34 mouse cellular contexts compared by ENCODE assay signal in genomic region chr19:20860270-20860669, GRCm38 (mm10).
"Had no signal": no experiment of that assay in that cellular context is flagged by ENCODE, and none has a peak within 500 bp of the region (broad histone marks: within the 10 kb centered on the region; RNA-seq: fewer than 3 reads in every experiment).

No protein-coding gene starts in this region.

- DNase-seq: heart, postnatal 10 days; heart, postnatal 14 days; heart, postnatal 36 days; heart, postnatal 4 days; kidney, adult 11 months; kidney, adult 18-20 months; kidney, adult 2 months; kidney, adult 8-10 months; kidney, adult 9 months; kidney, postnatal 10 days; kidney, postnatal 14 days; kidney, postnatal 25 days; kidney, postnatal 36 days; layer of hippocampus, adult 9-11 months; layer of hippocampus, postnatal 36 days had no signal

- H3K27ac ChIP-seq: heart, embryonic 10.5 days; heart, embryonic 13.5 days; heart, embryonic 15.5 days; hindbrain, embryonic 10.5 days; hindbrain, embryonic 12.5 days; hindbrain, embryonic 13.5 days; hindbrain, embryonic 14.5 days; hindbrain, embryonic 15.5 days; hindbrain, postnatal 0 days; intestine, embryonic 15.5 days; kidney, postnatal 0 days; layer of hippocampus, adult 2 months; left cerebral cortex, adult 2 months had no signal

- H3K36me3 ChIP-seq: heart, embryonic 10.5 days; heart, embryonic 12.5 days; heart, embryonic 13.5 days; heart, embryonic 15.5 days; hindbrain, embryonic 10.5 days; hindbrain, embryonic 12.5 days; hindbrain, embryonic 13.5 days; hindbrain, embryonic 15.5 days; intestine, embryonic 15.5 days had no signal

- ATAC-seq: hindbrain, embryonic 16.5 days; hindbrain, postnatal 0 days; inflammation-experienced regulatory T-cells, adult 6 months; intestine, embryonic 15.5 days; intestine, embryonic 16.5 days; intestine, postnatal 0 days had no signal

- H3K4me3 ChIP-seq: heart, embryonic 10.5 days; heart, embryonic 12.5 days; heart, embryonic 13.5 days; heart, embryonic 15.5 days; hindbrain, embryonic 10.5 days; hindbrain, embryonic 12.5 days; hindbrain, embryonic 13.5 days; hindbrain, embryonic 15.5 days; intestine, embryonic 15.5 days; layer of hippocampus, adult 2 months; left cerebral cortex, adult 2 months had no signal

- H3K4me2 ChIP-seq: heart, embryonic 11.5 days; heart, embryonic 12.5 days; heart, embryonic 13.5 days; heart, embryonic 15.5 days; hindbrain, embryonic 12.5 days; hindbrain, embryonic 13.5 days; hindbrain, embryonic 14.5 days; hindbrain, embryonic 15.5 days; intestine, embryonic 15.5 days had no signal

- H3K27me3 ChIP-seq: heart, embryonic 12.5 days; heart, embryonic 13.5 days; heart, embryonic 15.5 days; hindbrain, embryonic 12.5 days; hindbrain, embryonic 13.5 days; hindbrain, embryonic 15.5 days; intestine, embryonic 15.5 days had no signal

- H3K4me1 ChIP-seq: heart, embryonic 10.5 days; heart, embryonic 12.5 days; heart, embryonic 13.5 days; heart, embryonic 15.5 days; hindbrain, embryonic 10.5 days; hindbrain, embryonic 12.5 days; hindbrain, embryonic 13.5 days; hindbrain, embryonic 15.5 days; intestine, embryonic 15.5 days had no signal

- H3K9ac ChIP-seq: heart, embryonic 12.5 days; heart, embryonic 13.5 days; heart, embryonic 15.5 days; hindbrain, embryonic 12.5 days; hindbrain, embryonic 13.5 days; hindbrain, embryonic 14.5 days; hindbrain, embryonic 15.5 days; intestine, embryonic 15.5 days had no signal

- H3K9me3 ChIP-seq: heart, embryonic 10.5 days; heart, embryonic 12.5 days; heart, embryonic 13.5 days; heart, embryonic 15.5 days; hindbrain, embryonic 10.5 days; hindbrain, embryonic 12.5 days; hindbrain, embryonic 13.5 days; hindbrain, embryonic 15.5 days; intestine, embryonic 15.5 days had no signal
